Mouse (Mus musculus) kidney, postnatal 0 days (tissue): ENCODE data around the gene Cd276. TPM values are rescaled to one million over a fixed set of nuclear protein-coding genes. Genes with fewer than 3 reads are reported as not detected.

Experiments used
- ATAC-seq: fragments of 200-750 bp; cut with Nextera tagmentation; replicated peaks from 2 replicates; pipeline ENCODE4 v1.8.0; 2017; ENCODE audit warnings: low read depth, moderate number of reproducible peaks, moderate TSS enrichment, moderate library complexity; ENCODE audit not compliant: low FRiP score
- DNase-seq: peaks from one replicate; pipeline ENCODE4 v3.0.0-alpha.2; 2016; ENCODE audit warnings: low spot score
- H3K27ac ChIP-seq: fragments of 300-500 bp; sonication (generic); 2 replicates; pipeline ENCODE4 v1.5.1; 2014; ENCODE audit warnings: mild to moderate bottlenecking
- H3K27me3 ChIP-seq: fragments of 300-500 bp; sonication (generic); 2 replicates; pipeline ENCODE4 v1.6.1; 2014; ENCODE audit warnings: low read length, mixed read lengths; ENCODE audit not compliant: insufficient read depth
- H3K36me3 ChIP-seq: fragments of 300-500 bp; sonication (generic); 2 replicates; pipeline ENCODE4 v1.6.1; 2014; ENCODE audit warnings: low read length, mixed read lengths; ENCODE audit not compliant: insufficient read depth
- H3K4me1 ChIP-seq: fragments of 300-500 bp; sonication (generic); replicated peaks from 2 replicates; pipeline ENCODE4 v1.6.1; 2014; ENCODE audit warnings: antibody characterized with exemption, low read length, mixed read lengths; ENCODE audit not compliant: insufficient read depth
- H3K4me2 ChIP-seq: fragments of 300-500 bp; sonication (generic); 2 replicates; pipeline ENCODE4 v1.6.1; 2014; ENCODE audit warnings: mild to moderate bottlenecking, low read length, moderate library complexity, mixed read lengths
- H3K4me3 ChIP-seq: fragments of 300-500 bp; sonication (generic); replicated peaks from 2 replicates; pipeline ENCODE4 v1.5.1; 2014; ENCODE audit warnings: low read depth, low read length
- H3K9ac ChIP-seq: fragments of 300-500 bp; sonication (generic); 2 replicates; pipeline ENCODE4 v1.6.1; 2014; ENCODE audit warnings: low read depth, low read length
- H3K9me3 ChIP-seq: fragments of 300-500 bp; sonication (generic); replicated peaks from 2 replicates; pipeline ENCODE4 v1.6.1; 2016; ENCODE audit warnings: low read length, inconsistent platforms, mixed read lengths
- CTCF ChIP-seq: IDR thresholded peaks from 2 replicates; pipeline ENCODE4 v1.5.1; 2016; ENCODE audit warnings: antibody characterized with exemption, low read depth, mild to moderate bottlenecking, moderate library complexity
- WGBS: fragments of 180-500 bp; shearing (Covaris S2); extraction: QIAGEN DNeasy Blood & Tissue Kit; methylation state at CpG from one replicate; pipeline ENCODE4 v1.1.7; 2014; 5-methylcytosine and 5-hydroxymethylcytosine counted together
- polyA plus RNA-seq: library from polyadenylated mRNA; unstranded; fragments of >200 nt; fragmentation: Nextera tagmentation; extraction: Ambion mirVana; gene quantifications from 2 replicates; pipeline ENCODE4 v1.2.1, GENCODE M21; 2015

The Cd276 gene
- polyA plus RNA-seq, 1 experiment from 2014 or later, result 23.9 TPM

DNA sequence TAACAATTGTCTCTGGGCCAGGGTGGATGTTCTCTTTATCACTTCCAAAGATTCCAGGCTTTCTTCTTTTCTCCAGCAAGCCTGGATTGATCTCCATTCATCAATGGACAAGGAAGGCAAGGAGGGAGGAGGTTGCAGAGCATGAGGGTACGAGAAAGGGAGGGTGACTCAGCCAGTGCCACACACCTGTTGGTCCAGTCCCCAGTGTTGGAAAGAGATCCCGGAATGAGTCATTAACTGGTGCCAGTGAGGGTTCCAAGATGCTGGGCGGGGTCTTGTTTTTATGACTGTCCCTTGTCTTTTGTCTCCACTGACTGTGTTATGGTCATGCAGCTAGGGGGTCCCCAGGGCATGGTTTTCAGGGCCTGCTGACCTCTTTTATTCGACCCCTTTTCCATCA lies 57.3 kb downstream of the Cd276 start:
- H3K4me1 ChIP-seq, result no peaks in the 10 kb centered on the region
- DNase-seq, result no peak
- H3K36me3 ChIP-seq, result no peaks in the 10 kb centered on the region
- TF ChIP-seq CTCF, result no peak
- 30% methylated on average over 4 of the region's 4 CpGs for WGBS
- H3K9ac ChIP-seq, result no peak overlapping the region
- H3K9me3 ChIP-seq, result no peaks in the 10 kb centered on the region
- no peak overlapping the region for H3K4me2 ChIP-seq
- ATAC-seq, result no peak
- H3K27me3 ChIP-seq, result no peaks in the 10 kb centered on the region
- no peak overlapping the region for H3K4me3 ChIP-seq
- no peak overlapping the region for H3K27ac ChIP-seq

- Histone ChIP-seq H3K9ac (no peak overlapping the region), H3K36me3 (no peaks in the 10 kb centered on the region), H3K9me3 (no peaks in the 10 kb centered on the region), H3K4me1 (no peaks in the 10 kb centered on the region), H3K27ac (no peak overlapping the region), H3K4me2 (no peak overlapping the region), H3K27me3 (no peaks in the 10 kb centered on the region), H3K4me3 (no peak overlapping the region)
- DNase-seq (peak; percentile 32), ATAC-seq (no peak)
- 39% methylated on average over 4 of the region's 4 CpGs for WGBS
- TF ChIP-seq CTCF, result peak; percentile 43; the same call in 1 of the 2 replicates
Measured at GRCm38 (mm10) chr9:58496470-58497182, 58.6 kb downstream of the Cd276 start.

DNA sequence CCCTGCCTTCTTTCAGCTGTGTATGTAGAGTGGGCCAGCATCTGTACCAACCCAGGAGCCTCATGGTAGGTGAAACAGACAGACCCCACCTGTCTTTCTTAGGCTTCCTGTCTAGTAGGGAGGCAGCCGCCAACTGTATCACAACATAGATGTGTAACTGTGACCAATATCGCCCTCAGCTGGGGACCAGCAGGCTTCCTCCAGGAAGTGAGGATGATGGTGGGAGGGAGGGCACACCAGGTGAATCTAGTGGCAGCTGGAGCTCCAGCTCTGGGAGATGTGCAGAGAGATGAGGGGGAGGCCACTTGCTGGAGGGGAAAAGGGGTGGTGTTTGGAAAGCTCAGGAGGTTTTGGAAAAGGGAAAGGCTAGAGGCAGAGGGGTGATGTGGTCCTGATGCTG lies 60.2 kb downstream of the Cd276 start:
- DNase-seq (no peak), ATAC-seq (no peak)
- Histone ChIP-seq H3K9ac (no peak overlapping the region), H3K4me1 (no peaks in the 10 kb centered on the region), H3K27me3 (0 out of 2 replicates have a peak, but pooled peaks cover 4% of the 10 kb centered on the region), H3K9me3 (no peaks in the 10 kb centered on the region), H3K36me3 (no peaks in the 10 kb centered on the region), H3K4me3 (no peak overlapping the region), H3K4me2 (no peak overlapping the region), H3K27ac (no peak overlapping the region)
- WGBS, result 67% methylated on average over 2 of the region's 2 CpGs
- TF ChIP-seq CTCF, result no peak

GRCm38 (mm10) chr9:58490391-58490790 lies 64.8 kb downstream of the Cd276 start:
- DNase-seq, result no peak
- WGBS, result 53% methylated on average over 2 of the region's 2 CpGs
- no peak overlapping the region for H3K4me3 ChIP-seq

DNA sequence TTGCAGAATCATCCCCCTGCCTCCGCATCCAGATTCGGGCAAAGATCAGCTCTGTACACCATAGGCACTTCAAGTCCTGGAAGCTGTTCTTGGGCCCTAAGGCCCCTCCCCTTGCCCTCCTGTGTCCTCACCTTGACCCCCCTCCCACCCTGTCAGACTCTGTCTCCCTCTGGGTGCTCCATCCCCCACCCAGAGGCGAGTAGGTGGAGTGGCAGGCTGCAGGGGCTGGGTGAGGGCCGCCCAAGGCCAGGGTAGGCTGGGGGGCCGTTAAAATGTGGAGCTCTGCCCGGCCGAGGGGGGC lies 65.4 kb downstream of the Cd276 start:
- Histone ChIP-seq H3K4me2 (peak overlapping the region; percentile 99), H3K9me3 (no peaks in the 10 kb centered on the region), H3K27me3 (0 out of 2 replicates have a peak, but pooled peaks cover 5% of the 10 kb centered on the region), H3K4me3 (no peak overlapping the region), H3K9ac (no peak overlapping the region), H3K36me3 (no peaks in the 10 kb centered on the region), H3K27ac (no peak overlapping the region), H3K4me1 (peaks cover 19% of the 10 kb centered on the region; the same call in 1 of the 2 replicates)
- ATAC-seq, result no peak
- 20% methylated on average over 7 of the region's 7 CpGs for WGBS
- no peak for TF ChIP-seq CTCF
- no peak for DNase-seq

More at GRCm38 (mm10) chr9:58490391-58490790, 64.8 kb downstream of the Cd276 start:
- peak overlapping the region; percentile 99; the same call in 1 of the 2 replicates for H3K4me2 ChIP-seq
- peaks cover 19% of the 10 kb centered on the region; the same call in 1 of the 2 replicates for H3K4me1 ChIP-seq
- no peak overlapping the region for H3K27ac ChIP-seq
- H3K27me3 ChIP-seq, result 0 out of 2 replicates have a peak, but pooled peaks cover 5% of the 10 kb centered on the region
- no peaks in the 10 kb centered on the region for H3K36me3 ChIP-seq
- no peak for ATAC-seq
- no peak overlapping the region for H3K9ac ChIP-seq
- H3K9me3 ChIP-seq, result no peaks in the 10 kb centered on the region
- TF ChIP-seq CTCF, result no peak

- TF ChIP-seq CTCF, result no peak
Measured at GRCm38 (mm10) chr9:58489133-58489864, 65.9 kb downstream of the Cd276 start.

More at GRCm38 (mm10) chr9:58489133-58489864, 65.9 kb downstream of the Cd276 start:
- WGBS, result 8% methylated on average over 13 of the region's 13 CpGs
- peak overlapping the region; percentile 72 for H3K9ac ChIP-seq
- no peaks in the 10 kb centered on the region for H3K9me3 ChIP-seq
- H3K4me3 ChIP-seq, result peak overlapping the region; percentile 61
- ATAC-seq (no peak), DNase-seq (peak; percentile 24)
- H3K27ac ChIP-seq, result no peak overlapping the region
- H3K36me3 ChIP-seq, result no peaks in the 10 kb centered on the region
- peak overlapping the region; percentile 99 for H3K4me2 ChIP-seq
- peaks cover 19% of the 10 kb centered on the region; the same call in 1 of the 2 replicates for H3K4me1 ChIP-seq
- 0 out of 2 replicates have a peak, but pooled peaks cover 5% of the 10 kb centered on the region for H3K27me3 ChIP-seq
